Mouse (Mus musculus): ENCODE measurements at regions not wholly inside any gene's neighbourhood (a gene's known extent, or its start where the extent isn't known, plus 50 kb on each side); places are given as distances from the start of the nearest gene placed in this dataset.
A peak's percentile ranks its signal among the peaks of the same experiment; 100 is the strongest.

DNA sequence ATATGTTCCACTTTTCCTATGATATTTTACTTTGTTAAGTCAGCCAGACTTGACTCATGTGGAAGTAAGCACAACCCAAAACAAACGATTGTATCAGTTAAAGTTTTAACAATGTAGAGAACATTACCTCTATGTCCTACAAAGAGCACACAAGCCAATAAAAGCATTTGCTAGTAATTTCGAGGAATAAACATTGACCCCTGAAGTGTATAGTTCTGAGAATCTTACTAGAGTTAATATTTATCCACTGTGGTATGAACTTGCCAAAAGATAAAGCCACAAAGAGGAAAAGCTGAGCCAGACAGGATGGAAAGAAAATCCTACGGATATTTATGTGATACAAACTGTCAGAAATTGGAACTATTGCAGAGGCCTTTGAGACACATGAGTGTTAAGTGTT lies 161.5 kb upstream of the Mbnl1 start:
- no peak for DNase-seq (ENCODE audit: low spot score in 2 of 2)

DNA sequence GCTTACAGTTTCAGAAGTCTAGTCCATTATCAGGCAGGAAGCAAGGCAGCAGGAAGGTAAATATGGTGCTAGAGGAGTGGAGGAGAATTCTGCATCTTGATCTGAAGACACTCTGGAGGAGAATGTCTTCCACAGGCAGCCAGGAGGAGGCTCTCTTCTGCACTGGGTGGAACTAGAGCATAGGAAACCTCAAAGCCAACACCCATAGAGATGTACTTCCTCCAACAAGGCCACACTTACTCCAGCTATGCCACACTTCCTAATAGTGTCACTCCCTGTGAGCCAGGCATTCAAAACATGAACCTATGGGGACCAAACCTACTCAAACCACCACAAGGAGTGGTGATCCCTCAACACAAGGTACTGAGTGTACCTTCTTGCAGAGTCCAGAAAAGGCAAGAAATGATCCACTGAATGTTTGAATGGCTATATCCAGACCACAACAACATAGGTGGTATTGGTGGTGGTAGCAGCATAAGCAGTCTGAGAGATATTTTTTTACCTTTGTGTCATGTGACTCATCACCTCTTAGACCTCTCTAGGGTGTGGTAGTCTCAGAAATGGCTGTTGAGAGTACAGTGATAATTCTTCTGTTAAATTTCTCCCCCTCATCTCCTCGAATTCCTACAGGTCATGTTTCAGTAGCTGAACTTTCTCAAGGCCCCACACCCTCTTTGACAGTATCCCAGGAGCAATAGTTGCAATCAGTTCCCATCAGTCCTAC lies 152.3 kb upstream of the Mbnl1 start:
- peak; percentile 11 to 48 for DNase-seq (ENCODE audit: low spot score in 2 of 2)

DNA sequence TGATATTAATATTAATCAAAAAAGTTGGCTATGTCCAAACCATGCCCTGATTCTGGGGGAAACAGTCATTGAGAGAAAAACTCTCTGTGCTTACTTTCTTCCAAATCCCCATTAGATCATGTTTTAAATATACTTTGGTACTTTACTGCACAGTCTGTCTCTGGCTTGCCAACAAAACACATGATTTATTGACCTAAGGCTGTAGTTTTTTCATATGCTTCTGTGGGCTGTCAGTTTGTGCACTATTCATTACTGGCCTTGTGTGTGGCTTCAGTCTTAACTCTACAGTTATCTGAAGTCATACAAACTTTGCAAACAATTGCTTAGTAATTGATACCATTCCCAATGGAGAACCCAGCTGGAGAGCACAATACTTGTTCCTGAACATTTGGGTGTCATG lies 149.1 kb upstream of the Mbnl1 start:
- DNase-seq (ENCODE audit: low spot score in 2 of 2): no peak

DNA sequence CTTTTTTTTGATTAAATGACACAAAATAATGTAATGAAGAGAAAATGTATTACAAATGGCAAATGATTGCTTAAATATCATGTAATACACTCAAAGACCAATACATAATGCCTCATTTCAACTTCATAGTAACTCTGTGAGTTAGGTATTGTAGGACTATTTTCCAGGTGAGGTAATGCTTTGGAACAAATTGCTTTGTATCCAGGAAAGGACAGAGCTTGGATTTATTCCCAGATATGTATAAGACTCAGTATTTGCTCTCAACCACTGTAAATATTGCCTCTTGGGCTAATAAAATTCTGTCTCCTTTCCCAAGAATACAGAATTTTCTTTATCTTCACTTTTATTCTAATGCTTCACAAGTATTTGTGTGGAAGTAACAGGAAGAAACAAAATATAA lies 148.2 kb upstream of the Mbnl1 start:
- no peak for DNase-seq (ENCODE audit: low spot score in 2 of 2)

DNA sequence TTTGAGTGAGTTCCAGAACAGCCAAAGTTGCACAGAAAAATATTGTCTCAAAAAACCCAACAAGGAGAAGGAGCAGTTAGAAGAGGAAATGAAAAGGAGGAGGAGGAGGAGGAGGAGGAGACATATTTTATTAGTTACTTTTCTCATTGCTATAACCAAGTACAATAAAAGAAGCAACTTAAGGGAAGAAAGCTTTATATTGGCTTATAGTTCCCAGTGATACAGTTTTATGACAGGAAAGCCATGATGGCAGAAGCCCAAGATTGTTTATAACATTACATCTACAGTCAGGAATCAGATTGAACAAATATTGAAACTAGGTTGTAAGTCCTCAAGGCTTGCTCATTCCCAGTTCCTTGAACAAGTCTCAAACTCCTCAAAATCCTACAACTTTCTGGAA lies 147.7 kb upstream of the Mbnl1 start:
- no peak for DNase-seq (ENCODE audit: low spot score in 2 of 2)

DNA sequence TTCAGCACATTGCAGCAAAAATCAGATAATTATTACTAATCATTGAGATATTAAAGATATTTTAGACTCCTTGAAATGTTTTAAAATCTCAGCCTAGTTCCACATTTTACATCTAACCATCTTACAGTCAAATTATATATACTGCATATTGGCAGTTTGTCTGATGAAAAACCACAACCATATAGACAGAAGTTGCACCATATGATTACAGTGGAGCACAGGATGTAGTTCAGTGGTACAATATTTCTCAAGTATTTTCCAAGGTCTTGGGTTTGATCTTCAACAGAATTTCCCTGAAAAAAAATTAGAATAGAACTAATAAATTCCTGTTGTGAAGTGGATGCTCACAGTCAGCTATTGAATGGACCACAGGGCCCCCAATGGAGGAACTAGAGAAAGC lies 140.2 kb upstream of the Mbnl1 start:
- DNase-seq (ENCODE audit: low spot score in 2 of 2): no peak

DNA sequence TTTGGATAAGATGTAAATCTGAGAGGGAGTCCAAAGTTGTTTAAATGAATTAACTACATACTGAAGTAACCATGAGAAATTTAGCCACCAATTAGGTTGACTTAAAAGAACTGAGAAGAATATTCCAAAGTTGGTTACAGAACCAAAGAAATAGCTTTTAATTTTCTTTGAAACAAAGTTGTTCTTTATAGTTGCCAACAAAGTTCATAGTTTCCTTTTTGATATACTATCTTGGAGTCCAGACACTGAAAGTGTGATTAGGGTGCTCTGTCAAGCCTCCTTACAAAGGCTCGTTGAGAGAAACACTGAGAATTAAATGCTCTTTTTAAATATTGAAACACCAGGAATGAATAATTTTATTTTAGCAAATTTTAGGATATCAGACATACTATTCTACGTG lies 139.0 kb upstream of the Mbnl1 start:
- DNase-seq (ENCODE audit: low spot score in 2 of 2): no peak

DNA sequence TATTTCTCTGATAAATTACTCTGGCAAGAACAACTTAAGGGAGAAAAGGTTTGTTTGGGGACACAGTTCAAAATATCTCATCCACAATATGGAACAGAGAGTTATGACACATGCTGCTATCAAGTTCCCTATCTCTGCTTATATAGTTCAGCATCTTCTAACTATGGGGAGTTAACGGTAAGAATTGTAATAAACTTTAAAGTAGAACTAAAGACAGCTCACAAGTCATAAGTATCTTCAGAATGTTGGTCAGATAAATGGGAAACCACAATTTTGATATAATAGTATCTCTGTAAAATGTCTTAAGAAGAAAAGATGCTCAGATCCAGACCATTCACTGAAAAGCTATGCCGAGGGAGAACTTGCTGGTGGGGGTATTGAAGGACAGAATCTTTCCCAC lies 138.5 kb upstream of the Mbnl1 start:
- DNase-seq (ENCODE audit: low spot score in 2 of 2): no peak

DNA sequence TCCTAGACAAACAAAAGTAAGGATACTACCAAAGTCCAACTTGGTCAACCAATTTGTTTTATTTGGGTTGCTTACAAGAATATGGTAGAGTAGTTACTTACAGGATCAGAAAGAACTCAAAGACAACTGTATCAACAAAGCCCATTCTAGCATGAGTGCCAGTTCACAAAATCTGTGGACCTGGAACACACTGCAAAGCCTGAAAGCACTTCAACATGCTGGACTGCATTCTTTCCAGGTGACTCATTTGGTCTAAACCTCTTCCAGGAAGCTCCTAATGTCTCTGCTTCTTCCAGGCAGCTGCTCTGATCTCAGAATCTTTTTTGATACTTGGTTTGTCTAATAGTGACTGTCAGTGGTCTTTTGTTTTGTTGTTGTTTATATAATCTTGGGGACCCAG lies 126.2 kb upstream of the Mbnl1 start:
- DNase-seq (ENCODE audit: low spot score in 2 of 2): no peak

DNA sequence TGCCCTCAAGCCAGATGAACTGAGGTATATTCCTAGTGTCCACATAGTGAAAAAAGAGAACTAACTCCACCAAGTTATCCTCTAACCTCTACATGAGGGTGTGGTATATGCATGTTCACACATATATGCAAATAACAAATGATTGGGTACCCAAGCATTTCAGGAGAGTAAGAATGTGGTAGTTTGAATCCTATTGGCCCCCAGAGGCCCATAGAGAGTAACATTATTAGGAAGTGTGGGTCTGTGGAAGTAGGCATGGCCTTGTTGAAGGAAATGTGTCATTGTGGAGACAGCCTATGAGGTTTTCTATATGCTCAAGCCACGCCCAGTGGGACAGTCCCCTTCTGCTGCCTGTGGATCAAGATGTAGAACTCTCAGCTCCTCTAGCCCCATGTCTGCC lies 125.6 kb upstream of the Mbnl1 start:
- DNase-seq (ENCODE audit: low spot score in 2 of 2): no peak

DNA sequence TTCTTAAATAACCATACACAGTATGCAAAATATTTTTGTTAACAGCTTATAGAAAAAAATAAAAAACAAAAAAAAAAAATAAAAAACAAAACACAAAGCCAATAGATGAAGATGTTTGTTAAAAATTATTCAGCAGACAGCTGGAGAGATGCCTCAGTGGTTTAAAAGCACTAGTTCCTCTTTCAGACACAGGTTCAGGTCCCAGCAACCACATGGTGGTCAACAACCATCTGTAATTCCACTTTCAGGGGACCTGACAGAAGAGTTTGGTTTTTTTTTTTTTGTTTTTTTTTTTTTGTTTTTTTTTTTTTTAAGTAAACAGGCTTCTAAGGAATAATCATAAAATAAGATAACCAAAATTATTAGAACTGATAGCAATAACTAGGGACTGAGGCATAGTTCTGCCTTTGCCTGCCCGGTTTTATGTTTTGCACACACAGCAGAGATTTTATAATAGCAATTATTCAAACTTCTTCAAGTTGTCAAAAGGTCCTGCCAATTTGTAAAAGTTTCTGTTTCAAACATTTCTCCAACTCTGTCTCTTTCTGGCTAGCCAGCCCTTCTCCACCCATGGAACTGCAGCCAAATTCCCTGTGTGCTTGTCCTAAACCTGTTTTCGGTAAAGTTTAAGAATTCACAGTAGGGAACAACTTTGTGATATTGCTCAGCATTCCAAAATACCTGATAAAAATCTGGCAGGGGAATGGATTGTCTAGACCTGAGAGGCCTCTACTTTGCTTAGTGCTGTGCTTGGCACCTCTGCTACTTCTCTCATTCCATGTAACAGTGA lies 101.3 kb upstream of the Mbnl1 start:
- DNase-seq (ENCODE audit: low spot score in 2 of 2): no peak

DNA sequence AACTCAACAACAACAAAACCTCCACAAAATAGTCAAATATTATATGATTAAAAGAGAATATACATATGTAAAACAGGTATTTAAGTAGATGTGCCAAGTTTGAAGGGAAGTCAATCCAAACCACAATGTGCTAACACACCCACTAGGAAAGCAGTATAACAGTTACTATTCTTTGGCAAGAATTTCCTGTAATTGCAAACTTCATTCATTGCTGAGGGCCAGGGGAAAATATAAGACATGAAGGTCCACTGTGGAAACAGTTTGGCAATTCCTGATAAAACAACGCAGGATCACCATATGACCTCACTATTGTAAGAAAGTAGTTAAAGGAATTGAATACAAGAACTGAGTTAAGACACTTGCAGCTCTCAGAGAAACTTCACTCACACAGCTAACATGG lies 99.0 kb upstream of the Mbnl1 start:
- DNase-seq (ENCODE audit: low spot score in 2 of 2): no peak

DNA sequence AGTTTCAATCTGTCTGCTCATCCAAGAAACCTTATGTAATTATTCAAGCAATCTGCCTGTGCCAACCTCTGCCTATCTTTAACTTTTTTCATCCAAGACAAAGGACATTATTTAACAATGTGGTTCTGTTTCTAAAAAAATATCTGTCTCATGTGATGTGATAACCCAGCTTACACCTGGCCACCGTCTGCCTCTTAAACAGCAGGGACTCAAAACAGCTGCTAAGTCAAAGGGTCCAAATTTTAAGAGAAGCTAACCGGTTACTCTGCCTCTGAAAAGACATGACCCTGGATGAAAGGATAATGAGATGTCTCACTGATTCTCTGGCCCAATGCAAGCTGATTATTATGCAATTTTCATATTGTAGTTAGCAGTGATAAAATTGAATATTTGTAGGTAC lies 84.0 kb upstream of the Mbnl1 start:
- no peak for DNase-seq (ENCODE audit: low spot score in 2 of 2)

DNA sequence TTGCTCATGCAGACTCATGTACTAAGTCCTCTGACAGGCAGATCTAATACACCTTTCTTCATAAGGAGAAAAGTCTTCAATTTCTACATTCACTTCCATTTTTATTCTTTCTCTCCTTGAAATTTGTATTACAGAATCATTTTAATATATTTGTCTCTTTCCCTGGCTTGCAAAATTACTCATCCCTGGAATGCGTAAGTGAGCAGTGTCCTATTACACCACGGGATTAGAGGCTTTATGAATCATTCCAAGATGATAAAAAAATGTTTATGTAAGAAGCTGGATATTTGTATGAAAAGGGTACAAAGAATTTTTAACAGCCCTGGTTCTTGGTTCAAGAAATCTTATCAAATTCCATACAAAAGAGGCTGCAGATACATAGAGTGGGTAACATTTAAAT lies 83.6 kb upstream of the Mbnl1 start:
- no peak for DNase-seq (ENCODE audit: low spot score in 2 of 2)

DNA sequence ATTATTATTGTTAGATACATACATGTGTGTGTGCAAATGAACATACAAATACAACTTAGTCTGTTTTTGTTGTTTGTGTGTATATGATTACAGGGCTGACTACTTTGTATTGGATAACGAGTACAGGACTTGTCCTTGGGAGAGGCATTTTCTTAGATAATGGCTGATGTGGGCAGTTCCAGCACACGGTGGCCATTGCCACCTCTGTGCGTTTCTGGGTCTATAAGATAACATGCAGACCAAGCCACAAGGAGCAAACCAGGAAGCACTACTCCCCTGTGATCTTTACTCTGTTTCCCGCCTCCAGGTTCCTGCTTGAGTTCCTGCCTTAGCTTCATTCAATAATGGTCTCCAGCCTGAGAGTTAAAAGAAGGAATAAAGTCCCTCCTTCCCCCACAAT lies 77.3 kb upstream of the Mbnl1 start:
- DNase-seq (ENCODE audit: low spot score in 2 of 2): no peak

DNA sequence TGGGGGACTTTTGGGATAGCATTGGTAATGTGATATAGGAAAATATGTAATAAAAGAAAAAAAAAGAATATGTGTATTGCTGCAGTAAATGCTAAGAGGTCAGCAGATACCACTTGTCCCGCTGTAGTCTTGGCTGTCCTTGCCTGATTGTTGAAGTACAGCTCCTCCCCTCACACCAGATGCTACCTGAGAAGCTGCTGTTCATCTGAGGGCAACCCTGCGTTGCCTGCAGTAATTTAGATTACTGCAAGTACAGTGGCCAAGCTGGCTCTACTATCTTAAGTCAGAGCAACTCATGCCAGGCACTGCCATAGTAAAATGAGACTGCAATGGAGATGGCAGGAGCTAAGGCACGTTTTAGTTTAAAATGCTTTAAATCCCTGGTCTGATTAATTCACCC lies 75.7 kb upstream of the Mbnl1 start:
- DNase-seq (ENCODE audit: low spot score in 2 of 2): no peak

DNA sequence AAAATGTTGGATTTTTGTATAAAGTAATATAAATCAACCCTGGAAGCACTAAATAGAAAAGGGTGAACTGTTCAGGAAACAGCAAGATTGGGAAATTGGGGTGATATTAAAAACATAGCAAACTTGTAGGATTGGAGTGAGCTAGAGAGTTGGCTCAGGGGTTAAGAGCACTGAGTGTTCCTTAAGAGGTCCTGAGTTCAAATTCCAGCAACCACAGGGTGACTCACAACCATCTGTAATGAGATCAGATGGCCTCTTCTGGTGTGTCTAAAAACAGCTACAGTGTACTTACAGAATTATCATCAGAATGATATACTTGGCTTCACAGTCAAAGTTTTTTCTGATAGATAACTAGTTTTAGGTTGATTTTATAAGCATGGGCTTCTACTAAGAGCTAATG lies 73.8 kb upstream of the Mbnl1 start:
- DNase-seq (ENCODE audit: low spot score in 2 of 2): no peak

DNA sequence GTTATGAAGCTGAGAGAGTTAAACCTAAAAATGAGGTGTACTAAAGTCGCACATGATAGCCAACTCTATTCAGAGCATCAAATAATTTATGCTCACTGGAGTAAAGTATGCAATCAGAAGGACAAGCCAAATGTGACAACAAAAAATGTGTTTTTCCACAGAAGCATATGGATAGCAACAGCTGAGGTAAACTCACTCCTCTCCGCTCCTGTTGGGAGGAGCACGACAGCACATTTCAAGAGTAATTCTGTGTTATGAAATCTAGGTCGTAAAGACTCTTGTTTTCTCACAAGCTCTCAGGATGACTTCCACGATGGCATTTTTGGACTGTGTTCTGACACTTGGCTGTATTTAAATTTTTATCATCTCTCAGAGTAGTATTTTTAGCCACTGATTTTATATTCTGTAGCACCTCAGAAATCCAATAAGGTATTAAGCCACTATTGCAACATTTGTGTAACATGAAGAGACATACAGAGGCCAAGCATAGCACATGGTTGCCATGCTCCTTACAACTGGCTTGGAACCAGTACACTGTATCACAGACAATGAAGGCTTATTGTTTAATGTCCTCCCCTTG lies 70.3 kb upstream of the Mbnl1 start:
- no peak for DNase-seq (ENCODE audit: low spot score in 2 of 2)

DNA sequence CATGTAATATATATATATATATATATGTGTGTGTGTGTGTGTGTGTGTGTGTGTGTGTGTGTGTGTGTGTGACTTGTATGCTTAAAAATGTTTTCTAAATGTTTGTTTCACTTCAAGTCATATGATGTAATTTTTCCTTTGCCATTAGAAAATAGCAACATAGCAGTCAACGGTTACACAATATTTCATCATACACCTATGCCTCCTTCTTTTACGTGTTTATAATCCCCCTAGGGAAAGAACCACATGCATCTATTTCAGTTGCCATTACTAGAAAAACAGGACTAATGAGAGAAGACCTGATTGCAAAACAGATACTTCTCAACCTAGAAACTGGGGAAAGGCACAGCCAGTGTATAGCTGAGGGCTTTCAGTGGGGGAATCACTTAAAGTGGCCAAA lies 65.2 kb upstream of the Mbnl1 start:
- DNase-seq (ENCODE audit: low spot score in 2 of 2): no peak

DNA sequence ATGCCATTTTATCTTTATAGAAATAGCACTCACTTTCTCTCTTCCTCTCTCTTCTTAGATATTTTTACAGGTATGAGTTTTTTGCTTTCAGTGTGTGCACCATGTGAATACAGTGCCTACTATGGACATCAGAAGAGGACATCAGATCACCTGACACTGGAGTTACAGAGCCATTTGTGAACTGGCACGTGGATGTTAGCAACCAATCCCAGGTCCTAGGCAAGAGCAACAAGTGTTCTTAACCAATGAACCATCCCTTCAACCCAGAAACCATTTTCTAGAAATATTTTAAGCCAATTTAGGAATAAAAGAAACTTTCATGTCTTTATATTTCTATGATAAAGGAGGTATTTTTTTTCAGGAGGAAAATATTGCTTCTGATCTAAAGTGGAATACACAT lies 64.7 kb upstream of the Mbnl1 start:
- DNase-seq (ENCODE audit: low spot score in 2 of 2): no peak

DNA sequence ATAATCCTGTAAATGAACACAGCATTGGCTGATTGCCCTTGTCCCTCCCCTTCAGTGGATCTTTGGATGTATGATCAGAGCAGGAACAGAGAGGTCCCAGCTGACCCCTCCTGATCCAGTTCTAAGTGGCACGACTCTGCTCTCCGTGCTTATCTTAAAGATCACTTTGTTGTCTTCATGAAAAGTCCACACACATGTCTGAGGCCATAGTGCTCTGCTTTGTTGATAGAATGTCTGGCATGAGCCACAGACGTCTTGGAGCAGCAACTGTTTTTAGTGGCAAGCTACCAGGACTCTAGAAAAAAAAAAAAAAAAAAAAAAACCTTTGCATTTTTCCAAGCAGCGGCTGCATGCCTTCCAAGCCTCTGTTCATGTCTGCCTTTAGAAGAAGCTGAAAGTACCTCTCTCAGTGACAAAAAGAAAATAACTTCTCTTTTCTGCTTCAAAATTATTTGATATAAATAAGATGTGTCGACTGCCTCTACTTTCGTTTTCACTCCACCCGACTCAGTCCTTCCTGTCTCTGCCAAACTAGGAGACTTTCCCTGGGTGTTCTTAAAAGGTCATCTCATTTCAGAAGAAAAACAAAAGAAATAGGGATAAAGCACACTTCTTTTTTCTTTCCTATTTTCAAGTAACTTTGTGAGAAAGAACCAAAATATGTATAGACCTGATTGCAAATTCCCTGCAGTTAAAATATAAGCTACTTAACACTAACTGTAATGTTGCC lies 63.9 kb upstream of the Mbnl1 start:
- peak; percentile 39 to 58 for DNase-seq (ENCODE audit: low spot score in 2 of 2)

DNA sequence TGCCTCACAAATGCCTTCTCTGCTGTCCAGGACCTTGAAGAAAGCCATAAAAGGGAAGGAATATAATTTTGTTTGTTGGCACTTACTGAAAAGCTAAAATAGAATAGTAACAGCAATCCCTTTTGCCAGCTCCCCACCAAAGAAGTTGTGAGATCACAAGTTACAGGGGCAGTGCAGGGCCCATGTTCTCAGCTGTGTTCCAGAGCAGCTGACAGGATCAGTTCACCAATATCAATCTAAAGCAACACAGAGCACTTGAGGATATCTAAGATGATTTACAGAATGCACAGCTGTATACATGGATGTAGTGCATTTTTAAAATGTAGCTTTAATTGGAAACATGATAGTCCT lies 63.4 kb upstream of the Mbnl1 start:
- DNase-seq (ENCODE audit: low spot score in 2 of 2): no peak

DNA sequence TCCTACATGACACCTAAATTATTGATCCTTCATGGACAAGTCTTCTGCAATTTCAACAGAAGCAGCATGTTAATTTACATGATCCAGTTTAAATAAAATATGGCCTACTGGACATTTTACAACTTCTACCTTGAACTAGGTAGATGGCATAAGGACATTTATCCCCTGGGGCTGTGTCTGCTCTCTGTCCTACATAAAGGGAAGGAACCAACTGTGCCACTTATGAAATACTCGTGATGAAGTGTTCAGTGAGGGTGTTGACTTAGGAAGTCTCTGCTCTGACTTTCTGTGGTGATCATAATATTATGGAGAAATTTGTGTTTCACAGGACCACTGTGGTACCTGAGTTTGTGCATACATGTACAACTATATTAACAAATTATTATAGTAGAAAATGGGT lies 60.9 kb upstream of the Mbnl1 start:
- DNase-seq (ENCODE audit: low spot score in 2 of 2): no peak

Data from spleen, postnatal 10 days (tissue).